Mouse (Mus musculus): ENCODE results near the gene Zfp931. TPM values are rescaled to one million over a fixed set of nuclear protein-coding genes. Genes with fewer than 3 reads are reported as not detected.
"Not testable (repeated sequence)": the region's sequence is repeated elsewhere in the genome, so short reads cannot be mapped to it uniquely, and the experiment has no call there.

Gene Zfp931
- 10.6 and 13.8 TPM in 2 replicates for polyA plus RNA-seq (2015; fragmentation: Nextera tagmentation; extraction: Ambion mirVana)

DNA sequence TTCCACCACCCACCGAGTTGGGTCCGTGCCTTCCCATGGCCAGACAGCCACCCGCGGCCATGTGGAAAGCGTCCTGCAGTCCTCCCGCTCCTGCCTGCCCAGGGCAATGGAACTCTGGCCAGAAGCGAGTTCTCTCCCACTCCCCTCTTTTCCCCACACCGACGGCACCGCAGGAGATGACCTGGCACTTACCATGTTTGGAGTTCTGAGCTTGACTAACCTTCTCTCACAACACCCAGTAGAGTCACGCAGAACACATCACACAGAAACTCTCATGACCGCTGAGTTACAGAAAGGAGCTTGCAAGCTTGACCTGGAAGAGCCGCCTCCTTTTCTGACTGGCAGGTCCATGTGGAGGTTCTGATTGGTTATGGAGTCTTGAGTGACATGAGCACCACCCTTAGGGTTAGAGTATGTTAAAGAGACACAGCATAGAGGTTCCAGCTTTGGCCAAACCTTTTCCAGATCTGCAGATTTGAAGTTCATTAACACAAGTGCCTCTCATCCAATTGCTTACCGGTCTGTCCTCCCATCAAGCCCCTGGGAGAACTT lies at the start of gene Zfp931:
Gene Zfp931 (minus strand): TSS at position 311 of the 552 bp plus-strand sequence.
- WGBS, result no CpG with 5 or more reads among the region's 14 CpGs
- H3K27ac ChIP-seq (ENCODE audit: low read length); H3K36me3 ChIP-seq (ENCODE audit: insufficient read depth, low read length); H3K4me1 ChIP-seq (ENCODE audit: insufficient read depth, low read depth, low read length); H3K27me3 ChIP-seq (replicated peaks; ENCODE audit: insufficient read depth, low read length); H3K9me3 ChIP-seq (ENCODE audit: low read length); DNase-seq (ENCODE audit: low spot score); H3K9ac ChIP-seq (replicated peaks; ENCODE audit: low read depth); ATAC-seq: not testable (repeated sequence)
- Histone ChIP-seq H3K4me3 (ENCODE audit: low read depth, low read length) (peak within 1 kb of the TSS; percentile 33), H3K4me2 (replicated peaks; ENCODE audit: low read depth, low read length) (peak within 1 kb of the TSS; percentile 47)

DNA sequence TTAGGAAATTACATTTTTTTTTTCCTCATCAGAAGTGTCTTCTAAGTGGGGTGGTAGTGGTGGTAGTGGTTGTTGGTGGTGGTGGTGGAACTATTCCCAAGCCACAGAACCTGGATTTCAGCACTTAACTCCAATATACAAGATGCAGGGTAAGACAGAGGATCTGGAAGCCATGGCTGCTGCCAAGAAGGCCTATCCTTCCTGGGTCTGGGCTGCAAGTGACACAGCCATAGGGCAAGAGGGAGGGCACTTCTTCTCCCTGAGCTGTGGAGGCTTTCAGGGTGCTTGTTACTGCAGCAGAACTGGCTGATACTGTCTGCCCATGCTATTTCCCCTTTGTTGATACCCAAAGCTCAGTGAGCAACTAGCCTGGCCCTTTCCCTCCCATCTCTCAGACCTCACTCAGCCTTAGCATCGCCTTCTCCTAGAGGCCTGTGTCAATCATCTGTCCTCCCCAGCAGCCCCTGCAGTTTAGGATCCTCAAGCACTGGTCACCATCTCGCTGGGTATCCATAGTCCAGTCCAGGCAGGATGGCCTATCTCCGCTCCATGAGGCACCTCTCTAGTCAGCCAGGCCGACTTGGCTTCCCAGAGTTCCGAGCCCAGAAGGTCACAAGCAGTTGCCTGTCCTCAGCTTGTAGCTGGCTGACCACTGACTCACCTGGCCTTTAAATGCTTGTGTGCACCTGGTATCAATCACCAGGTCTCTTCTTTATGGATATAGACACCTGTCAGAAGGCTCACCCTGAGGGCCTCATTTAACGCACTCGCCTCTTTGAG lies 48.0 kb upstream of the Zfp931 start:
- Histone ChIP-seq H3K4me1 (ENCODE audit: insufficient read depth, low read depth, low read length) (no peaks in the 10 kb centered on the region), H3K27ac (ENCODE audit: low read length) (no peak overlapping the region), H3K27me3 (replicated peaks; ENCODE audit: insufficient read depth, low read length) (no peaks in the 10 kb centered on the region), H3K4me3 (ENCODE audit: low read depth, low read length) (no peak overlapping the region), H3K9me3 (ENCODE audit: low read length) (no peaks in the 10 kb centered on the region), H3K4me2 (replicated peaks; ENCODE audit: low read depth, low read length) (no peak overlapping the region), H3K36me3 (ENCODE audit: insufficient read depth, low read length) (no peaks in the 10 kb centered on the region), H3K9ac (replicated peaks; ENCODE audit: low read depth) (no peak overlapping the region)
- WGBS, result 89% methylated on average over 7 of the region's 7 CpGs
- DNase-seq (ENCODE audit: low spot score) (no peak), ATAC-seq (no peak)
- TF ChIP-seq CTCF (IDR thresholded peaks at IDR 0.05) (no peak), EP300 (IDR thresholded peaks at IDR 0.05) (no peak)

DNA sequence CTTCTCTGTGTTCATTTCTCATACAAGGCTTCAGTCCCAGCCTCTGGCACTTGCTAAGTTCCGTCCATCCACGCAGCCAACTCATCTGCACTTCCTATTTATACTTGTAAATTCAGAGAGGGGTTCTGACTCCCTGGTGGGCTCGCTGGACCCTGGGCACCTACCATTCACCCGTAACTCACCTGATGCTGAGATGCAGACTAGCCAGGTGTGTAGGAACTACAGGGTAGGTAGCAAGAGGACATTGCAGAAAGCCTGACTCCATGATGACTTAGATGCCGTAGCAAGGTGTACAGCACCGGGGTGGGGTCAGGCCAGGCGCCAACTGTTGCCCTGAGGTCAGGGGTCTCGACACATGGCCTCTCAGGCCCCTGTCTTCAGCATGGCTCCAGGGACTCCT lies 47.2 kb upstream of the Zfp931 start:
- DNase-seq (ENCODE audit: low spot score) (no peak), ATAC-seq (no peak)
- Histone ChIP-seq H3K4me2 (replicated peaks; ENCODE audit: low read depth, low read length) (no peak overlapping the region), H3K4me3 (ENCODE audit: low read depth, low read length) (no peak overlapping the region), H3K9me3 (ENCODE audit: low read length) (no peaks in the 10 kb centered on the region), H3K27ac (ENCODE audit: low read length) (no peak overlapping the region), H3K36me3 (ENCODE audit: insufficient read depth, low read length) (no peaks in the 10 kb centered on the region), H3K4me1 (ENCODE audit: insufficient read depth, low read depth, low read length) (no peaks in the 10 kb centered on the region), H3K9ac (replicated peaks; ENCODE audit: low read depth) (no peak overlapping the region), H3K27me3 (replicated peaks; ENCODE audit: insufficient read depth, low read length) (no peaks in the 10 kb centered on the region)
- WGBS, result 75% methylated on average over 8 of the region's 8 CpGs
- TF ChIP-seq EP300 (IDR thresholded peaks at IDR 0.05) (no peak), CTCF (IDR thresholded peaks at IDR 0.05) (no peak)

DNA sequence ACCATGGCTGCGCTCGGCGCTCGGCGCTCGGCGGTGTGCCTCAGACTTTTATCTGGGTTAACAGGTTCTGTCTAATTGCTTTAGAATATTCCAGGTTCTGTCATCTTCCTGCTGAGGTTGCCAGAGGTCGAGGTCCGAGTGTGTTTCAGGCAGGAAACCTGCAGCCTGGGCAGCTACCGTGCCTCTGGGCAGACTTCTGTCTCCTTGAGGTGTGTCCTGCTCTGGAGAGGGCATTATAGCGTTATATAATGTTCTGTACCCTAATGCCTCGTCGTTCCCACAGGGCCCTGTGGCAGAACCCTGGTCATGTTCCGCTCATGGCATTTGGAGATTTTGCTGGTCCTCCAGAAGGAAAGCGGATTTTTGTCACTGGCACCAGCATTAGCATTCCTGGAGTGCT lies 45.2 kb upstream of the Zfp931 start:
- no peak overlapping the region for H3K27ac ChIP-seq (ENCODE audit: low read length)
- ATAC-seq, result no peak
- H3K36me3 ChIP-seq (ENCODE audit: insufficient read depth, low read length), result no peaks in the 10 kb centered on the region
- H3K9ac ChIP-seq (replicated peaks; ENCODE audit: low read depth), result no peak overlapping the region
- no peak for DNase-seq (ENCODE audit: low spot score)
- H3K27me3 ChIP-seq (replicated peaks; ENCODE audit: insufficient read depth, low read length), result peaks cover 6% of the 10 kb centered on the region
- TF ChIP-seq EP300 (IDR thresholded peaks at IDR 0.05) (no peak), CTCF (IDR thresholded peaks at IDR 0.05) (no peak)
- no peaks in the 10 kb centered on the region for H3K9me3 ChIP-seq (ENCODE audit: low read length)
- H3K4me3 ChIP-seq (ENCODE audit: low read depth, low read length), result no peak overlapping the region
- H3K4me1 ChIP-seq (ENCODE audit: insufficient read depth, low read depth, low read length), result peaks cover 7% of the 10 kb centered on the region; the same call in 1 of the 2 replicates
- H3K4me2 ChIP-seq (replicated peaks; ENCODE audit: low read depth, low read length), result no peak overlapping the region
- 77% methylated on average over 15 of the region's 15 CpGs for WGBS

DNA sequence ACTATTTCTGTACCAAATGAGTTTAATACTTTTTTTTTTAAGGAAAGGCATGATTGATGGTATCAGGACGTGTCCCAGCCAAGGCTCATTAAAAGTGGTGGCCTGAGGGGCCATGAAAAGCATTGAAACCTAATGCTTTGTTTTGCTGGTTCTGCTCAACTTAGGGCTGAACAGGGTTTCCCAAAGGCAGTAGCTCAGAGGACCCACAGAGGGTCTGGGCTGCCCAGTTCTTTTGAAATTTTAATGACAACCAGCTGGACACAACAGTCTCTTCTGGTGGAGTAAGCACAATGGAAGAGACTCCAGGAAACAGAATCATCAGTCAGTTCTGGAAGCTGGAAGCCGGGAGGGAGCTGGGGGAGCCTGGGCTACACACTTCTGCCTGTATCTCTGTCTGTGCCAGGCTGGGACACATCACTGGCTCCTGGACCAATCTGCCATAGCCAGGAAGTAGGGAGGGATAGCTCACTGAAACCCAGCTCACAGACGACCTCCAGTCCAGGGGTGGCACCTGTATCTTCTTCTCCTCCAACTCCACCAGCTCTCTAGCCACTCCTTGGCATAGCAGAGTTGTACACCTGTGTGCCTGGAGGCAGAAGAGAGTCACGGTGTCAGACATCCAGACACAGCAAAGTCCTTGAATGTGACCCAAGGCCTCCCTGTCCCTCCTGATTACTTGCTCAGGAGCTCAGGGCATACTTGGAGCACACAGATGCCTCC lies 43.8 kb upstream of the Zfp931 start:
- peaks cover 6% of the 10 kb centered on the region for H3K27me3 ChIP-seq (replicated peaks; ENCODE audit: insufficient read depth, low read length)
- WGBS, result 29% methylated on average over 4 of the region's 4 CpGs

DNA sequence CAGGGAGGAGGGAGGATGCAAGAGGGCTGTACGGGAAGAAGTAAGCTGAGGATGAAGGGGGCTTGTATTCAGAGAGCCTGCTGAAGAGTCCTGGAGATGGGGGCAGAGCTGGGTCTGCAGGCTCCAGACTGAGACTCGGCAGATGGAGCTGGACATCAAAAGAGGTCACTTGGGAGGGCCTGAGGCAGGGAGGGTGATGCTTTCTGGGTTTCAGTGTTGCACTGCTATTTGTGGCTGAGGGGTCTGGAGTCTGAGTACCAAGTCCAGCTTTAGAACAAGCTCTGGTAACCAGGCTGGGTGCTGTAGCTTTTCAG lies 43.1 kb upstream of the Zfp931 start:
- no peak overlapping the region for H3K4me2 ChIP-seq (replicated peaks; ENCODE audit: low read depth, low read length)
- H3K4me1 ChIP-seq (ENCODE audit: insufficient read depth, low read depth, low read length), result peaks cover 7% of the 10 kb centered on the region; the same call in 1 of the 2 replicates
- ATAC-seq, result no peak
- 45% methylated on average over 2 of the region's 2 CpGs for WGBS
- H3K9ac ChIP-seq (replicated peaks; ENCODE audit: low read depth), result no peak overlapping the region
- H3K36me3 ChIP-seq (ENCODE audit: insufficient read depth, low read length), result no peaks in the 10 kb centered on the region
- no peak overlapping the region for H3K27ac ChIP-seq (ENCODE audit: low read length)
- H3K9me3 ChIP-seq (ENCODE audit: low read length), result no peaks in the 10 kb centered on the region
- DNase-seq (ENCODE audit: low spot score), result no peak
- H3K27me3 ChIP-seq (replicated peaks; ENCODE audit: insufficient read depth, low read length), result peaks cover 6% of the 10 kb centered on the region
- TF ChIP-seq EP300 (IDR thresholded peaks at IDR 0.05), result no peak
- TF ChIP-seq CTCF (IDR thresholded peaks at IDR 0.05), result no peak
- H3K4me3 ChIP-seq (ENCODE audit: low read depth, low read length), result no peak overlapping the region

More for the DNA sequence above, 43.8 kb upstream of the Zfp931 start:
- Histone ChIP-seq H3K9me3 (ENCODE audit: low read length) (no peaks in the 10 kb centered on the region), H3K4me2 (replicated peaks; ENCODE audit: low read depth, low read length) (no peak overlapping the region), H3K36me3 (ENCODE audit: insufficient read depth, low read length) (no peaks in the 10 kb centered on the region), H3K9ac (replicated peaks; ENCODE audit: low read depth) (no peak overlapping the region), H3K4me1 (ENCODE audit: insufficient read depth, low read depth, low read length) (peaks cover 7% of the 10 kb centered on the region; the same call in 1 of the 2 replicates), H3K4me3 (ENCODE audit: low read depth, low read length) (no peak overlapping the region), H3K27ac (ENCODE audit: low read length) (no peak overlapping the region)
- no peak for ATAC-seq
- TF ChIP-seq CTCF (IDR thresholded peaks at IDR 0.05), result no peak
- no peak for TF ChIP-seq EP300 (IDR thresholded peaks at IDR 0.05)
- DNase-seq (ENCODE audit: low spot score), result no peak

All from lung, postnatal 0 days (tissue).